Mouse (Mus musculus) erythroid progenitor cell, adult 5-6 weeks (primary cell): ENCODE measurements around the gene Nck2. TPM values are rescaled to one million over a fixed set of nuclear protein-coding genes. Genes with fewer than 3 reads are reported as not detected.
A peak's percentile ranks its signal among the peaks of the same experiment; 100 is the strongest.

Experiments
- ATAC-seq: replicated peaks from 2 replicates; pipeline ENCODE4 v1.8.0; 2016; ENCODE audit warnings: moderate number of reproducible peaks, mild to moderate bottlenecking, moderate TSS enrichment, inconsistent platforms; ENCODE audit not compliant: poor library complexity, low FRiP score, severe bottlenecking
- total RNA-seq, 2 experiments: library from RNA; stranded (forward) in 1 of 2; stranded (reverse) in 1 of 2; fragments of 150-400 nt in 1 of 2; fragments of 186-747, 209-891 nt in 1 of 2; gene quantifications; 2 replicates each; pipeline versions ENCODE4 v1.2.3 to v1.2.4; 2015 to 2017; ENCODE audit warnings: low replicate concordance in 2 of 2

Gene Nck2
- total RNA-seq, 2 experiments from 2014 or later: 1.2 to 3.4 TPM

DNA sequence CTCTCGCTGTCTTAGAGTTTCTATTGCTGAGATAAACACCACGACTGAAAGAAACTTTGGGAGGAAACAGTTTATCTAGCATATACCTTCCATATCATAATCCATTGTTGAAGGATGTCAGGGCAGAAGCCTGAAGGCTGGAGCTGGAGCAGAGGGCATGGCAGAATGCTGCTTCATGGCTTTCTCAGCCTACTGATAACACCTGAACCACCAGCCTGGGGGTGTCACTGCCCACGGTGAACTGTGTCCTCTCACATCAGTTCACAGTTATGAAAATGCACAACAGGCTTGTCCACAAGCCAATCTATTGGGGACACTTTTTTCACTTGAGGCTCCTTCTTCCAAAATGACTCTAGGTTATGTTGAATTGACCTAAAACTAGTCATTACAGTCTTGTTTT lies 114.0 kb downstream of the Nck2 start:
- ATAC-seq: peak; percentile 56

DNA sequence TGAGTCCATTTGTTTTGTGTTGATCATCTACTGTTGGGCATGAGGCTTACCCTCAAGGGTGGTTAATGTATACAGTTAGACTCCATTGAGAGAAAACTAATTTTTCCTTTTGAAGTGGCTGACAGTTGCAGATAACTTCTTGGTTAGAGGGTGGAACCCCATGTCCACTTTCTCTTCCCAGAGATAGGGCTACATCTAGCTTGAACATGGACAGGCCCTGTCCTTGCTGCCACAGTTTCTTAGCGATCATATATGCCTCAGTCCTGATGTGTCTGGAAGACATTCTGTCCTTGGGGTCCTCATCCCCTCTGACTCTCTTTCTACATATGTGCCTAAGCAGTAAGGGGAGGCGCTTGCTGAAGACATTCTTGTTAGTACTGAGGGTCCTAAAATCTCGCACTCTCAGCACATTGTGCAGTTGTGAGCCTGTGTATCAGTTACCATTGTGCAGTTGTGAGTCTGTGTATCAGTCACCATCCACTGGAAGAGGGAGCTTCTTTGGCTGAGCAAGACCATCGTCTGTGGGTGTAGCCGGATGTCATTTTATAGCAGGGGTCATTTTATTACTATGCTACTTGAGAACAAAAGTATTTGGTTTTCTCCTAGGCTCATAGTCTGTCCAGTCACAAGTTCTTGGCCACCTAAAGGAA lies 114.8 kb downstream of the Nck2 start:
- peak; percentile 81 for ATAC-seq

DNA sequence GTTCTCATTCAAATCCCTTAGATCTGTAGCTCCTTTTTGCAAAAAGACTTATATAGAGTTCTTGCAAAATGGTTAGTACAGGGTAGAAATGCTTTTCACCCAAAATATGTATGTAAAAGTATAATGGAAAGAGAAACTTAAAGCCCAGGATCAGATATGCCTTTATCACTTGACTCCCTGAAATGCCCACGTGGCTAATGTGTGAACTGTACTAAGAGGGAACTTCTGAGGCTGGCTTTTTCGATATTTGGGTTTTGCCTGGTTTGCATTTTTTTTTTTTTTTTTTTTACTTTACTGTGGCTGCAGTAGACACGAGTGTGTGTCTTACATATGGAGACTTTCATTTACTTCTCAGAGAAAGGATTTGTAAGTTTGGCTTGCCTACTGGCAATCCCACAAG lies 116.7 kb downstream of the Nck2 start:
- no peak for ATAC-seq

DNA sequence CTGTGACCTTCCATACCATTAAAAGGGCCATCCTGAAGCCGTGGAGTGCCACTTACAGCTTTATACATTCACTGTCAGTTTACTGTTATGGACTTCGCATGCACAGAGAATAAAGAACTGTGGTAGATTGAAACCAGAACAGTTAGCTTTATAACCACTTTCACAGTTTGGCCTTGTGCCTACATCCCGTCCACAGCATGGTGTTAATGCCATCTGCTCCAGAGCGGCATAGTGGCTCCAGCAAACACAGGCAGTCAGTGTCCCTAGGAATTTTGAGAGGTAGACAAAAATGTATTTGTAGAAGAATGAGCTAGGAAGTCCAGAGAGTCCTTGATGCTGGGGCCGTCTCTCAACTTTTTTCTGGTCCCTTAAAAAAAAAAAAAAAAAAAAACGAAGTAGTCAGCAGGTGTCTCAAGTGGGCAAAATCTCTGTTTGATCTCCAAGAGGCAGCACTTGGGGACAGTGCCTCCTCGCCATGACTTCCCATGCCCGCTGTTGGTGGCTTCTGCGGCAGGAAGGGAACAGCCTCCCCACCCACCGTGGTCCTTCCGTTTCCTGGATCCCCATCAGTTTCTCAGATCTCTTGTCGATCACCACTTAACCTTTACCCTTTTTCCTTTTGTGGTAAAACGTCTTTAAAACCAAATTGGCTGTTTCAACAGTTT lies 117.8 kb downstream of the Nck2 start:
- ATAC-seq: no peak

DNA sequence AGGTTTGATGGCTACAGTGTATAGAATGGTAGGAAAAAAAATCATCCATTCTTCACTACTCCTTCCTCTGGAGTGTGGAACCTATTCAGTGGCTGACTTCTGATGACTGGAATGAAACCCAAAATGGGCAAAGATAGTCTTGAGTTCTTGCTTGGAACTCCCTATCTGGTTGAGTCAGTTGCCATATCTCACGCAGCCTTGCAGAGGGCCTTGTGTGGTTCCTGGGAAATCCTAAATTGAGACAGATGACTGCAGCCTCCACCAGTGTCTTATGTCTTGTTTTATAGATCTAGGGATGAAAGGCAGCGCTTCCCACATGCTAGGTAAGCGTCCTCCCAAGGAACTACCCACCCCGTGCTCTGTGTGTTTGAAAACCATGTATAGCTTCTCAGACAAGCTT lies 120.9 kb downstream of the Nck2 start:
- ATAC-seq: no peak

DNA sequence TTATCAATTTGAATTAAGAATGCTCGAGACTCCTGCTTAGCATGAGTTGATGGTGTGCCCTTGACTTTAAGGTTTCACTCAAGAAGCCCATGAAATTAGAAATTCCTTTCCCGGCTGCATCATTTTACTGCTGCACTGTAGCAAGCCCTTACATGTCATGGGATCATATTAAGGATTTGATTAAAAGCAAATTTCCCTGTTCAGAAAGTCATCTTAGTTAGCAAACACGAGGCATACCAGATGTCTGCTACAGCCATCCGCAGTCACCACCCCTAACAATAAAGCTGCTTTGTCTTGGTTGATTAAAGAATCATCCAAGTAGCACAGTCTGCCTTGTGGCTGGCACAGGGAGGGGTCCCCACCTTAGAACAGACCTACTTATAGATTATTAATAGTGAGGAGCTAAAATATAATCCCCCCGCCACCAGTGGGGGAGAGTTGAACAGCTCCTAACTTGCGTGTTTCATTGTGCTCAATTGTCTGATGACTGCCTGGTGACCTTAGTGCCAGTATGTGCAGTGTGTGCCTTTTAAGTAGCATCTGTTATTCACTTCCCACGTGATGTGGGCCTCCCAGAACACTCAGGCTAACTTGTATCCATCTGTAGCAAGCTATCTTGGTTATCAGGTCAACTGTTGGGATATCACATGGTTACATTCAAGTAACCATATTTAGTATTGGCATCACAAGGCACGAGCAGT lies 122.4 kb downstream of the Nck2 start:
- ATAC-seq: no peak

DNA sequence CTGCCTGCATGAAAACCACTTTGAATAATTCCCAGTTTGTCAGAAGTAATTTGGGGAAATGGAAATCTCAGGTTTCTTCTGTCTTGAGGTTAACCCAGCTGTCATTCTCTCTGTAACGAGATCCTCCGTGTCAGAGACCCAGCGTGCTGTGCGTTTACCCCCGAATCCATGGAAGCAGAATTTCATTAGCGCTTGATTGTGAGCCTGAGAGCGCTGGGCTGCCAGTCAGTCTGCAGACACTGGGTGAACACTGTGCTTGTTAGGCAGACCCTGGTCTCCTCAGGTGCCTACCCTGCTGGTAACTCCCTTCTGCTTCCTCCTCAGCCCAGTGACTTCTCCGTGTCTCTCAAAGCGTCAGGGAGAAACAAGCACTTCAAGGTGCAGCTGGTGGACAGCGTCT lies 124.4 kb downstream of the Nck2 start:
- no peak for ATAC-seq

DNA sequence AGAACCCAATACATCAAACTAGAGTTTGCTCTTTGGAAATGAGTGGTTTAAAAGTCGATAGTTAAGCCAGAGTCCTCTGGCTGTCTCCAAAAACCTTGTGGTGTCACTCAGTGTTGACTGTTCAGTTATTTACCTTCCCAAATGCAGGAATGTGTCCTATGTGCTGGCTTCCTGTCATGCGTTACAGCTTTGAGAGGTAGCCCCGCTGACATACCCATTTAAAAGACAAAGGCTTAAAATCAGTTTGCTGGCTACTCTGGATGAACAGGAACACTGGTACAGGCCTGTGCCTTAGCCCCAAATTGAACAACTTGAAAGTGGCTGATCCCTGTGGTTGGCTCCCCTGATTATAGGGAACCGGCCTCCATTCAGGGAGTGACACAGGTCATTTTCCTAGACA lies 126.7 kb downstream of the Nck2 start:
- ATAC-seq: no peak

DNA sequence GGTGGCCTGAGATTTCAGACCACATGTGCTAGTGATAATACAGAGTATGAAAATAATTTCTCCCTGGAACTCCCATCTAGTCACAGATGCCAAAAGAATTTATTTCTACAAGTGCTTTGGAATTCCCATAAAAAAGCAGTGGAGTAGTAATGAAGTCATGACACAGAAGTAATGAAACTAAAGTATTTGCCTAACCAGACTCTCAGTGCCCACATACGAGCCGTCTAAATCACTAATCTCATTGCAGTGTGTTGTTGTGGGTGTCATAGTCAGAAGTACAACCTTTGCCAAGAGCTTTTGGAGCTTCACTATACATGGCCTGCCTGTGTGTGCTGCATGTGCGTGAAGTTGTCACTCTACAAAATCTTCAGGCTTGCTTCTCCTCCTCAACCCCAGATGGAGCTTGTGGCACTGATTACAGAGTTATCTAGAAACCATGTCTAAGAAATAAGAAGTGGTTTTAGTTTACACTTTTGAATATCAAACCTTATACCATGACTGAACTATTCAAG lies 130.5 kb downstream of the Nck2 start:
- ATAC-seq: no peak

DNA sequence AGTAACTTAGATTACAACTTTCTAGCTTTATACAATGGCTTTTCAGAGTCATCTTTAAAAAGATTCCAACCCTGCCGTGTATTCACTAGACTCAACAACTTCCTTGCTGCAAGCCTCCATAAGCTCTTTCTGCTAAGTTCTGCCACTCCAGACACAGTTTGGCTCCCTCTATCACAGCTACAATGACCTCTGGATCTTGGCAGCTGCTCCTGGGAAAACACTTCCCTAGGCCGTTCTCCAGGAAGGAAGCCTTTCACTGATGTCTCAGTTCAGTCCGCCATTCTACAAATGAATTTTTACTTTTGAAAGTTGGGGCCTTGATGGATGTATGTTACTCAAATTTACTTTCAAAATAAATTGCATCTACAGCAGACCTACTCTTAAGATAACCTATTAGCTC lies 133.0 kb downstream of the Nck2 start:
- no peak for ATAC-seq

DNA sequence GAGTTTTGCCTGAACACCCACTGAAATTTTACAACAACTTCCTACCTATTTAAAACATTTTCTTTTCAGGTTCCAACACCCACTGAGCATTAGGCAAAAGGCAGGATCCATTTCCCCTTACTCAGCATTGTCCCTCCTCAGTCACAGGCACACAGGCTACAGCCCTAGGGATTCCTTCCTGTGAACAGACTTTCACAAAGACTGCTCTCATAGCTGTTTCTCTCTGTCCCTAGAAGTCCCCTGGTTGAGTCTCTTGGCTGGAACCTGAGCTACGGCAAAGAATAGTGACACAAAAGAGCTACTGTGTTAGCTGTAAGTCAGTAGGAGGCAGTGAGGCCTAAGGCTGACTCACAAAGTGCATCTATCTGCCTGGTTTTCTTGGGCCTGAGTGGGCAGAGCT lies 139.2 kb downstream of the Nck2 start:
- no peak for ATAC-seq

DNA sequence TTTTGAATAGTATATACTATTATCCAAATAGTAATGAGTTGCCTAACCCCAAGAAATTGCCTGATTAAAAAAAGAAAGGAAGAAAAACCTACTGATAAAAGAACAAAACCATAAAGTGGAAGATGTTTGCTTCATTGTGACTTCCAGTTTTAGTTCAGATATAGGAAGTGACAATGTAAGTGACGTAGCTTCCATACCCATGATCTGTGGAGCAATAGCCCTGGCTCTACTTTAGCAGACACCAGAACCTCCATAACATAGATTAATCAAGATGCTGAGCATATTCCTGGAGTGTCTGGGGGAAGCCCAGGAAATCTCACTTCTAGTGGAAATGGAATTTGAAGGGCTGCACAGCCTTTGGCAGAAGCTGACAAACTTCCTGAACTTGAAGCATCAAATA lies 144.6 kb downstream of the Nck2 start:
- ATAC-seq: no peak

DNA sequence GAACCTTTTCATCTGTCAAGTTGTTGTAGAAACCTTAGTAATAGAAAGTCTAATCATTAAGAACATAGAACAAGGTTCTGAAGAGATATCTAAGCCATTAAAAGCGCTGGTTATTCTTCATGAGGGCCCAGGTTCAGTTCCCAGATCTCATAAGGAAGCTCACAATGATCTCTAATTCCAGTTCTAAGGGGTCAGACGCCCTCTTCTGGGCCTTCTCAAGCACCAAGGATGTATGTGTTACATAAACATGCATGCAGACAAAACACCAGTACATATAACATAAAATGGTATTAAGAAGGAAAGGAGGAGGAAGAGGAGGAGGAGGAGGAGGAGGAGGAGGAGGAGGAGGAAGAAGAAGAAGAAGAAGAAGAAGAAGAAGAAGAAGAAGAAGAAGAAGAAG lies 145.5 kb downstream of the Nck2 start:
- no peak for ATAC-seq

DNA sequence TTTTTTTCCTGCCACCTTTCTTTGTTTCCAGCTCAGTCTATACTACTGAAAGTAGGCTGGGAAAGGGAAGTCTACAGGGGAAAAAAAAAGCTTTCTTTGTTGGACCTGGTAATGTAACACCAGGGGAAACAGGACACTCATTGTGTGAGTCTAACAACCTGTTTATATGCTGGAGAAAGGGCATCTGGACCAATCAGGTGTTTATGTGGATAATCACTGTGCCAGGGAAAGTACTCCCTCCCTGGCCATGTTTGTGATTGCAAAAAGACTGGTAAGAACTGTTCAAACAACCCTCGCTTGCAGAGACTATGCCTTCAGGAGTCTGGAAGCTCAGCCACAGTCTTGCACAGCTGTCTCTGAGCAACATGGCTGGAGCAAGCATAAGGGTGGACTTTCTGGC lies 146.3 kb downstream of the Nck2 start:
- no peak for ATAC-seq

DNA sequence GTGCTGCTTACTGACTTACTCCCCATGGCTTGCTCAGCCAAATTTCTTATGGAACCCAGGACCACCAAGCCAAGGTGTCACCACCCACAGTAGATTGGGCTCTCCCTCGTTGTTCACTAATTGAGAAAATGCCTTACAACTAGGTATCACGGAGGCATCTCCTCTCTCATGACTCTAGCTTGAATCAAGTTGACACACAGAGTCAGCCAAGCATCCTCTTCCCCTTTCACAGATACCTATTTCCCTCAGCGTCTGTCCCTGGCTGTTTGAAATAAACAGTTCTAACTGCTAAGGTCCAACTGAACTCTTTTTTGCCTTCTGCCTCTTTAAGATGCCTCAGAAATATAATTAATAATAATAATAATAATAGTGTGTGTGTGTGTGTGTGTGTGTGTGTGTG lies 148.7 kb downstream of the Nck2 start:
- no peak for ATAC-seq

DNA sequence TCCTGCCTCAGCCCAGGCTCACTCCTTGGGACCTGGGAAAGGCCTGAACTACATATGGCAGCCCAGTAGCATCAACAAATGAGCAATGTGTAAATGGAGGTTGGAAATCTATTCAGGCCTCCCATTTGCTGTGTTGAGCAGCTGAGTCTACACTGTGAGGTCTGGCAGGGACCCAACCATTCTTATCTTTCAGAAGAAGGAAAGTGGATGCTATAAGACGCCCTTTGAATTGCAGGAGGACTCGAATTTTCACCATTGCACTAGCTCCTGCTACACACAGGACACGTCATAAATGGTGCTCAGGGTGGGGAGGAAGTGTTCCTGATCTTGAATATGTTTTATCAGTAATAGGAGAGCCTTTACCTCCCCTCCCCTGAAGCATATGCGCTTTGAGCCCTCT lies 150.4 kb downstream of the Nck2 start:
- ATAC-seq: no peak

DNA sequence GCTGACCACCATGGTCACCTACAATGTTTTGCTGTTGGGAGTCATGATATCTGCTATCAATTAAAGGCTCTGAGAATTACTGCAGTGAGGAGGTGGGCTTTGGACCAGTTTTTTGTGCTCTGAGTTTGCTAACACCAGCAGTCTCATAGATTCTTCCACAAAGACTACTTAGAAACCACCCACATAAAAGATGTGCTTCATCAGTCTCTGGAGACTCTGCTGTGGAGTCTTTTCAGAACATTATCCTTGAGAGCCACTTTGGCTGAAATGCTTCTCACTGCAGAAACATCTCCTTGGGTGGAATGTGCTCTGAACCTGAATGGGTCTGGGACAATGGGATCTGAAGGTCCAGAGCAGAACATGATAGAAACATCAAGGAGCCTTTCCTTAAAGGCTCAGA lies 153.4 kb downstream of the Nck2 start:
- no peak for ATAC-seq

DNA sequence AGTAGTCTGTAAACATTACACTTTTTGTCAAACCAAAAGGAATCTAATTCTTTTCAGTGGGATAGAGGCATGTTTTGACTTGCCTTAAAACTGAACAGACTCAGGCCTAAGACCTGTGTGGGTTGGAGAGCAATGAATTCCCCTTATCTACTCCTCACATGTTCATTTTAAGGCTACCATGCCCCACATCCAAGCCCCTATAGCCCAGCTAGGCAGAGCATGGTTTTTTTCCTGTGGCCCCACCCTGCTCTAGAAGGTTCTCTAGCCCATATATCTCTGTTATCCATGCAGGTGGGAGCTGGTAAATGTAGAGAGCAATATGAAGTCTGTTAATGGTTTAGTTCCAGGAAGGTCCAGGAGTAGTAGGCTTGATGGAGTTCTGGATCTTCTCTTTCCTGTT lies 155.1 kb downstream of the Nck2 start:
- ATAC-seq: no peak

DNA sequence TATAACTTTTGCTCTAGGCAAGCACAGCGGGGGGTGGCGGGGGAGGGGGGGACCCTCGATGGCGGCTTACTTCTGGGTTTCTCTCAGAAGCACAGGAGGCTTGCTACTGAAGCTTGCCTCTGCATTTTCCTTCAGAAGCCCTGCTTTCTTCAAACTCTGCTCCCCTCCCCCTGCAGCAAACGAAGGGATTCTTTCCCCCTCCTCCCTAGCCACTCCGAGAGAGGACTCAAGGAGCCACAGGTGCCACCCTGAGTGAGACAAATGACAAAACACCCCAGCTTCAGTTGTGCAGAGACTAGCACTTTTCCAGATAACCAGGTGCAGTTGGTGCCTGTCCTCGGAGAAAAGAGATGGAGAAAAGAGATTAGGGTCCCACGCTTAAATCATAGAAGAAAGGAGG lies 156.7 kb downstream of the Nck2 start:
- ATAC-seq: no peak

DNA sequence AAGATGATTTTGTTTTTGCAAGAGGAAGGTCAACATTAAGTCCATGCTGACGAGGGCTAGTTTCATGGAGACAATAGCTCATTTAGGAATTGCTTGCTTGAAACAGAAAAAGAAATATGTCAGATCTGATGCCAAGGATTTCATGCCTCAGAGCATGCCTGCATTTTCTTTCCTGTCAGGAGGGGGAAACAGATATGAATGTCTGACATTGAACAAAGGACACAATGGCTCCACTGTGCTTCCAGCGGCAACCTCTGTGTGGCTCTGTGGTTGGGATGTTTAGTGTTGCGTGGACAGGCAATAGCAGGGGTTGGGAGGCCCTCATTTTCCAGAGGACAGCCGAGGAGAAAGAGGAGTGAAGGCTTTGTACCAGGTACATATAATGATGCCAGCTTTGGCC lies 171.6 kb downstream of the Nck2 start:
- ATAC-seq: no peak
